Mouse (Mus musculus): ENCODE measurements at regions not wholly inside any gene's neighbourhood (a gene's known extent, or its start where the extent isn't known, plus 50 kb on each side); places are given as distances from the start of the nearest gene placed in this dataset.

DNA sequence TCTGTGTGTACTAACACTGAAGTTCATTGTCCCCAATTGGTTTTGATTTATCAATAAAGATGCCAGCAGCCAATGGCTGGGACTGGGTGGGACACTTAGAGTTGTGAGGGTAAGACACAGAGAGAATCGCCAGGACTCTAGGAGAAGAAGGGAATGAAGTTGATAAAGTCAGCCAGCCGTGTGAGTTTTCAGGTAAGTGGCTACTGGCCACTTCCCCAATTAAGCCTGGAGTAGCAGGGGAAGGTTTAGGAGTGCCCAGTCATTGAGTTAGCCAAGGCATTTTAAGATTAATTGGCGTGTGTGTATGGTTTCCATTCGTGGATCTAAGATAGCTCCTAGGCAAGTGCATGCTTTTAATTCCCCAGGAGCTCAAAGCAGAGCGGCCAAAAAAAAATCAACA is 141.5 kb downstream of the Tmem17 start:
- TF ChIP-seq POLR2A (IDR thresholded peaks at IDR 0.05; ENCODE audit: insufficient read depth, low read depth, low read length) (no peak), CTCF (IDR thresholded peaks at IDR 0.05; ENCODE audit: insufficient read depth, low read depth, low read length) (no peak)
